Mouse (Mus musculus) bone marrow, adult 2 months (tissue): ENCODE data around the gene Galntl5.

Source experiments
- CTCF ChIP-seq: fragments of 200-500 bp; IDR thresholded peaks from 2 replicates; pipeline ENCODE4 v1.5.1; 2011; ENCODE audit warnings: low read length, control low read depth; ENCODE audit not compliant: control insufficient read depth, insufficient read depth
- POLR2A ChIP-seq: fragments of 200-500 bp; IDR thresholded peaks from 2 replicates; pipeline ENCODE4 v1.6.1; 2011; ENCODE audit warnings: low read depth, mild to moderate bottlenecking, control low read depth, low read length, borderline replicate concordance; ENCODE audit not compliant: control insufficient read depth

GRCm38 (mm10) chr5:25165102-25165788 lies 16.0 kb upstream of the Galntl5 start:
- TF ChIP-seq CTCF: no peak
- no peak for TF ChIP-seq POLR2A
